Mouse (Mus musculus): ENCODE results near the gene Gm609.

DNA sequence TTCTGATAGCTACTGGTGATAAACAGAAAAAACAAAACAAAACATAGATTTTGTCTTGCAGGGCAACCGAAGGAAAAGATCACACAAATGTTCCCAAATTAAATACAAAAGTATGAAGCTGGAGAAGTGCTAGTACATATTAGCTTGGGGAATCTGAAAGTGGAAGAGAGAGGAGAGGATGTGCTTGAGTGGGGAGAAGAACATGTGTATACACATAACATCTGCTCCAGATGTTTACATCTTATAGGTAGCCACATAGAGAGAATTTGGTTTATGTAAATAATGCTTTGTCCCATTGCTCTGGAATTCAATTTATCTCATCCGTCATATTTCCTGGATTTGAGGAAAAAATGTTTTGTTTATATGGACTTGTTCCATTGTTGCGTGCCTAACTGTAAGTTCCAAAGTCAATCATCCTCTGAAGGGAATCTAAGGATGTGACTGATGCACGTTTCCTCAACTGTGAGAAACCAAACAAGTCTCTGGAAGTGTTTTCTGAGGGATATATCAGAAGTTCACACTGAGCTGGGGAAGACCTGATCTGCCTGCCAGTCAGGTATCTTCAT lies 129.2 kb downstream of the Gm609 start:
- TF ChIP-seq CTCF (IDR thresholded peaks at IDR 0.05; ENCODE audit: insufficient read depth, low read depth, low read length) (no peak), POLR2A (IDR thresholded peaks at IDR 0.05; ENCODE audit: insufficient read depth, low read depth, low read length) (no peak)
